Comparison of ENCODE assay signal across 16 mouse cellular contexts in the genomic region with DNA sequence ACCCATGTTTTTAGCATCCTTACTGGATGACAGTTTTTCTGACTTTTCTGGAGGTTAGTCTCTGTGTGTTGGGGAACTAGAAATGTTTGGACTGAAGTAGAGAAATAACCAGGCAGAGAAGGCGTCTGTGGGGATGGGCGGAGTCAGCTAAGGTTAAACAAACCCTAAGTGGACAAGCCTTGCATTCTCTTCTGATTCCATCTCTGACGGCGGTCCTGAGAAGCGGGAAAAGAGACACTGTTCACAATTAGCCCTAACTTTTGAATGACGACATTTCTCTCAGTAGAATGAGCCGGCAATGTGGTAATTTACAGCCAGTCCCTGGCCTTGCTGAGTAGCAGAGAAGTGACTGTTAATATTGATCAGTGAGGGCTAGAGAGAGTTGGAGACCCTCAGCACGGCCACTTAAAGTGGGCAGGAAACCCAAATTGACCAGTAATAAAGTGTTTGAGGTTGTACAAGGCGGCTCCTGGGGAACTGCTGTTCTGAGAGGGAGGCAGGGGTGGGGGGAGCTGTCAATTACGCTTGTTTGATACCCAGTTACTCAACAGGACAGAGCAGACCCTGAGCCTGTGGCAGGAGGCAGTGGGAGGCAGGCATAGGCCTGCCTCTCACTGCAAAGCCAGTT.
DNase-seq lines count a peak whose midpoint lies in the region; ATAC-seq lines count a peak whose summit lies in the region.
"Had no signal": no experiment of that assay in that cellular context is flagged by ENCODE, and none has a peak within 500 bp of the region (broad histone marks: within the 10 kb centered on the region; RNA-seq: fewer than 3 reads in every experiment).

No protein-coding gene starts in this region.

- no peak for ATAC-seq in lung, embryonic 15.5 days (ENCODE audit: borderline replicate concordance, extremely low read depth, low FRiP score, low TSS enrichment)
- ATAC-seq in limb, embryonic 11.5 days (ENCODE audit: insufficient number of reproducible peaks, low FRiP score, low TSS enrichment, low read depth): peak; percentile 54; the same call in 1 of the 2 replicates
- no peak for ATAC-seq in inflammation-experienced regulatory T-cells, adult 6 months
- ATAC-seq: activated CD4-positive, CD25-positive, alpha-beta regulatory T cell, adult 4 months had no signal

- H3K4me2 ChIP-seq in lung, embryonic 15.5 days: peak overlapping the region; percentile 35
- H3K4me2 ChIP-seq in limb, embryonic 11.5 days (ENCODE audit: low read depth, severe bottlenecking): peak overlapping the region; percentile 20; the same call in 1 of the 2 replicates

- H3K36me3 ChIP-seq in lung, embryonic 15.5 days: no peaks in the 10 kb centered on the region
- no peaks in the 10 kb centered on the region for H3K36me3 ChIP-seq in limb, embryonic 11.5 days (ENCODE audit: control insufficient read depth, insufficient read depth, low read length)

- no peaks in the 10 kb centered on the region for H3K27me3 ChIP-seq in lung, embryonic 15.5 days
- H3K27me3 ChIP-seq in limb, embryonic 11.5 days (ENCODE audit: control insufficient read depth, insufficient read depth, low read length): no peaks in the 10 kb centered on the region
- H3K27me3 ChIP-seq: CH12.LX had no signal

- H3K4me3 ChIP-seq in lung, embryonic 15.5 days: no peak overlapping the region
- no peak overlapping the region for H3K4me3 ChIP-seq in limb, embryonic 11.5 days (ENCODE audit: low read depth, low read length)

- no peaks in the 10 kb centered on the region for H3K9me3 ChIP-seq in lung, embryonic 15.5 days
- no peaks in the 10 kb centered on the region for H3K9me3 ChIP-seq in limb, embryonic 11.5 days (ENCODE audit: control insufficient read depth, low read length)

- peak; percentile 4 for DNase-seq in adrenal gland, postnatal 14 days
- no peak for DNase-seq in adrenal gland, adult 2 months
- no peak for DNase-seq in lung, postnatal 10 days
- peak; percentile 44 for DNase-seq in embryo, embryonic 11 days
- peak; percentile 47 for DNase-seq in limb, embryonic 11.5 days (ENCODE audit: low spot score)
- DNase-seq in layer of hippocampus, postnatal 25 days (ENCODE audit: extremely low spot score in 1 of 2, low spot score in 1 of 2): no peak
- DNase-seq: cerebellum, adult 18-20 months; heart, adult 11 months; kidney, adult 18-20 months; kidney, postnatal 36 days; thymus, postnatal 36 days had no signal

- H3K9ac ChIP-seq in lung, embryonic 15.5 days: no peak overlapping the region; the same call in 1 of the 2 replicates
- peak overlapping the region; percentile 1; the same call in 1 of the 2 replicates for H3K9ac ChIP-seq in limb, embryonic 11.5 days (ENCODE audit: low read length)

- H3K27ac ChIP-seq in lung, embryonic 15.5 days: 0 out of 2 replicates have a peak overlapping the region, but pooled peaks have one; percentile 3
- H3K27ac ChIP-seq in limb, embryonic 11.5 days (replicated peaks; ENCODE audit: low read depth, low read length): no peak overlapping the region
- H3K27ac ChIP-seq: macrophage had no signal

- H3K4me1 ChIP-seq in lung, embryonic 15.5 days: peaks cover 22% of the 10 kb centered on the region
- H3K4me1 ChIP-seq in limb, embryonic 11.5 days (ENCODE audit: control insufficient read depth, insufficient read depth, low read length): peaks cover 16% of the 10 kb centered on the region

- WGBS in lung, embryonic 15.5 days: 18% methylated on average over 10 of the region's 10 CpGs
- WGBS in limb, embryonic 11.5 days: 12% methylated on average over 10 of the region's 10 CpGs

Comparison
In these comparisons a context has a peak if more than half of its experiments do, and no peak if none do; other contexts are left out.
1. DNase-seq: peak in adrenal gland, postnatal 14 days (single experiment), embryo, embryonic 11 days (single experiment) and limb, embryonic 11.5 days (single experiment); none in adrenal gland, adult 2 months (single experiment), lung, postnatal 10 days (single experiment) and layer of hippocampus, postnatal 25 days (0 of 2).